Mouse (Mus musculus) bone marrow macrophage, adult 2 months (primary cell): ENCODE measurements around the gene Rxra. TPM values are rescaled to one million over a fixed set of nuclear protein-coding genes. Genes with fewer than 3 reads are reported as not detected.

Source experiments
- H3K27ac ChIP-seq: 2 replicates; pipeline ENCODE4 v1.5.1; 2012; ENCODE audit warnings: low read depth, low read length; ENCODE audit not compliant: insufficient read depth
- H3K4me1 ChIP-seq: 2 replicates; pipeline ENCODE4 v1.6.1; 2012; ENCODE audit warnings: low read length; ENCODE audit not compliant: control insufficient read depth, insufficient read depth
- H3K4me3 ChIP-seq: 2 replicates; pipeline ENCODE4 v1.5.1; 2012; ENCODE audit warnings: mild to moderate bottlenecking, low read length, moderate library complexity; ENCODE audit not compliant: insufficient read depth
- CTCF ChIP-seq: IDR thresholded peaks from 2 replicates; pipeline ENCODE4 v1.5.1; 2012; ENCODE audit warnings: low read depth, mild to moderate bottlenecking, low read length, moderate library complexity
- POLR2A ChIP-seq: IDR thresholded peaks from 2 replicates; pipeline ENCODE4 v1.6.1; 2012; ENCODE audit warnings: mild to moderate bottlenecking, low read depth, low read length, borderline replicate concordance
- polyA plus RNA-seq: library from polyadenylated mRNA; stranded (reverse); fragments of >200 nt; gene quantifications from 2 replicates; pipeline ENCODE4 v1.2.4, GENCODE M21; 2012; ENCODE audit not compliant: missing spikeins, insufficient read depth, insufficient read length

Gene Rxra
- polyA plus RNA-seq, 1 experiment = 39.7 TPM

- TF ChIP-seq CTCF (no peak), POLR2A (no peak)
- no peak overlapping the region for H3K27ac ChIP-seq
- H3K4me3 ChIP-seq = no peak overlapping the region
- peaks cover 47% of the 10 kb centered on the region for H3K4me1 ChIP-seq
These were observed 58.6 kb downstream of the Rxra start for GRCm38 (mm10) chr2:27734800-27735199.

GRCm38 (mm10) chr2:27736802-27737201 is 60.6 kb downstream of the Rxra start:
- H3K4me3 ChIP-seq = no peak overlapping the region
- no peak overlapping the region for H3K27ac ChIP-seq
- peaks cover 52% of the 10 kb centered on the region for H3K4me1 ChIP-seq
- TF ChIP-seq POLR2A = no peak
- TF ChIP-seq CTCF = no peak

- Histone ChIP-seq H3K4me1 (peaks cover 42% of the 10 kb centered on the region), H3K27ac (no peak overlapping the region), H3K4me3 (no peak overlapping the region)
- no peak for TF ChIP-seq POLR2A
- no peak for TF ChIP-seq CTCF
These were observed 62.2 kb downstream of the Rxra start for GRCm38 (mm10) chr2:27738396-27738795.

- H3K4me1 ChIP-seq = peaks cover 40% of the 10 kb centered on the region
- TF ChIP-seq POLR2A (no peak), CTCF (no peak)
- H3K27ac ChIP-seq = peak overlapping the region; percentile 70
- H3K4me3 ChIP-seq = no peak overlapping the region; the same call in 1 of the 2 replicates
These were observed 63.9 kb downstream of the Rxra start for GRCm38 (mm10) chr2:27740091-27740608.

- peaks cover 46% of the 10 kb centered on the region for H3K4me1 ChIP-seq
These were observed 66.9 kb downstream of the Rxra start for GRCm38 (mm10) chr2:27743177-27743576.

GRCm38 (mm10) chr2:27743863-27744611 is 67.8 kb downstream of the Rxra start:
- no peak overlapping the region for H3K27ac ChIP-seq
- peaks cover 42% of the 10 kb centered on the region for H3K4me1 ChIP-seq

More at GRCm38 (mm10) chr2:27743177-27743576, 66.9 kb downstream of the Rxra start:
- TF ChIP-seq POLR2A = no peak
- no peak for TF ChIP-seq CTCF
- no peak overlapping the region for H3K27ac ChIP-seq
- no peak overlapping the region for H3K4me3 ChIP-seq

GRCm38 (mm10) chr2:27744612-27745351 is 68.5 kb downstream of the Rxra start:
- TF ChIP-seq POLR2A (no peak), CTCF (no peak)
- peaks cover 35% of the 10 kb centered on the region for H3K4me1 ChIP-seq
- H3K4me3 ChIP-seq = no peak overlapping the region
- peak overlapping the region; percentile 53 for H3K27ac ChIP-seq

More at GRCm38 (mm10) chr2:27743863-27744611, 67.8 kb downstream of the Rxra start:
- H3K4me3 ChIP-seq = no peak overlapping the region
- no peak for TF ChIP-seq CTCF
- TF ChIP-seq POLR2A = no peak

GRCm38 (mm10) chr2:27745673-27746620 is 69.7 kb downstream of the Rxra start:
- H3K27ac ChIP-seq = peak overlapping the region; percentile 53

GRCm38 (mm10) chr2:27746854-27747253 is 70.6 kb downstream of the Rxra start:
- peaks cover 27% of the 10 kb centered on the region for H3K4me1 ChIP-seq
- no peak for TF ChIP-seq CTCF
- no peak for TF ChIP-seq POLR2A
- no peak overlapping the region for H3K4me3 ChIP-seq
- no peak overlapping the region for H3K27ac ChIP-seq

More at GRCm38 (mm10) chr2:27745673-27746620, 69.7 kb downstream of the Rxra start:
- Histone ChIP-seq H3K4me1 (peaks cover 27% of the 10 kb centered on the region), H3K4me3 (no peak overlapping the region)
- TF ChIP-seq CTCF (no peak), POLR2A (no peak)
